Mouse (Mus musculus) forelimb bud, embryonic 11.5 days (tissue): Measurements from ENCODE around the gene Trpc4ap.
A peak's percentile ranks its signal among the peaks of the same experiment; 100 is the strongest.
"Not testable (repeated sequence)": the region's sequence is repeated elsewhere in the genome, so short reads cannot be mapped to it uniquely, and the experiment has no call there.

Experiments
- DNase-seq: peaks from one replicate; pipeline ENCODE4 v3.0.0-alpha.2; 2012; ENCODE audit warnings: low read depth, low spot score

Gene Trpc4ap

GRCm38 (mm10) chr2:155691723-155692493 lies at the start of gene Trpc4ap:
Gene Trpc4ap (minus strand): TSS chr2:155692384.
- DNase-seq, result peak; percentile 95

GRCm38 (mm10) chr2:155737803-155738202 lies 45.6 kb upstream of the Trpc4ap start:
- no peak for DNase-seq

- no peak for DNase-seq
Measured at GRCm38 (mm10) chr2:155736936-155737335, 44.8 kb upstream of the Trpc4ap start.

DNA sequence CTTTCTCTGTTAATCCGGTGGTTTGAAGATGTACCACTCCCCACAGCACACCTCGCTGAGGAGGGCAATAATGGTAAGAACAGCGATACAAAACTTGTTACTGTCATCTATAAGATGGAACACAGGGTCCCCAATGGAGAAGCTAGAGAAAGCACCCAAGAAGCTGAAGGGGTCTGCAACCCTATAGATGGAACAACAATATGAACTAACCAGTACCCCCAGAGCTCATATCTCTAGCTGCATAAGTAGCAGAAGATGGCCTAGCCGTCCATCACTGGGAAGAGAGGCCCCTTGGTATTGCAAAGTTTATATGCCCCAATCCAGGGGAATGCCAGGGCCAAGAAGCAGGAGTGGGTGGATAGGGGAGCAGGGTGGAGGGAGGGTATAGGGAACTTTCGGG lies 43.6 kb upstream of the Trpc4ap start, which contains the start of gene Gm17581:
TSS of gene Gm17581 (minus strand) at position 101 of the 400 bp plus-strand sequence.
- DNase-seq, result not testable (repeated sequence)

DNA sequence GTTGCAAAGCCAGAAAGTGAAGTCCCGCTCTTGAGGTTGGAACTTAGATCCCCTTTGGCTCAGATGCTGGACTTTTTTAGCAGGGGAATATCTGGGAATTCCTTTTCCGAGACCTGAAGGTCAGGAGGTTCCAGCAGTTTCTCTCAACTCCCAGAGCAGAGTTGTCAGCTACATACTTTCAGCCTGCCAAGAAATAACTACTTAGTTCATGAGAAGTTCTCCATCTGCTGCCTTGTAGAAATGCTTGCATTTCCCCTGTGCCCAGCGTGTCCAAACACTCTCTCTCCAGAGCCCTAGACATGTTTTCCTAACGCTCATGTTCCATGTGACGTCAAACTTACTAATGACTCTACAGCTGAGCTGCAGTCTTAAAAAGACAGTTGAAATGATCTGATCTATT lies 42.9 kb upstream of the Trpc4ap start:
- no peak for DNase-seq

DNA sequence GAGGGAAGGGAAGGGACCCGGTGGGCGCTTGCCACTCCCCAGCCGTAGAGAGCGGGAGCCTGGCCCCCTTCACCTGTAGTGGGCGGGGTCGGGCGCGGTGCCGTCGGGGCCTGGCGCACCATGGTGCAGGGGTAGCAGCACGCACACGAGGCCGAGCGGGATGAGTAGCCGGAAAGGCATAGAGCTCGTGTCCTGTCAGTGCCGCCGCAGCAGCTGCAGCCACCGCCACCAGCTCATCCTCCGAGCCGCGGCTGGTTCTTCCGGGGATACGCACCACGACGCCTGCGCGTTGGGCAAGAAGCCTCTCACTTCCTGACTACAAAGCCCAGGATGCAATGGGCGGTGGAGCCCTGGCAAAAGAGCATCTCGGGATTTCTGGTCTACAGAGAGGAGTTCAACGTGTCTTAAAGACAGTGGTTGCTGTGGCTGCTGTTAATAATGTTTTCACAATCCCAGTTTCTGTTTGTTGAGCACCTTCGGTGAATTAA lies 37.0 kb upstream of the Trpc4ap start, which contains the start of gene Edem2:
TSS of gene Edem2 (minus strand) at position 318 of the 488 bp plus-strand sequence.
- DNase-seq, result peak; percentile 73

GRCm38 (mm10) chr2:155728742-155729141 lies 36.6 kb upstream of the Trpc4ap start:
- DNase-seq, result no peak

GRCm38 (mm10) chr2:155727764-155728395 lies 35.7 kb upstream of the Trpc4ap start:
- no peak for DNase-seq

GRCm38 (mm10) chr2:155726302-155726701 lies 34.1 kb upstream of the Trpc4ap start:
- DNase-seq, result no peak

DNA sequence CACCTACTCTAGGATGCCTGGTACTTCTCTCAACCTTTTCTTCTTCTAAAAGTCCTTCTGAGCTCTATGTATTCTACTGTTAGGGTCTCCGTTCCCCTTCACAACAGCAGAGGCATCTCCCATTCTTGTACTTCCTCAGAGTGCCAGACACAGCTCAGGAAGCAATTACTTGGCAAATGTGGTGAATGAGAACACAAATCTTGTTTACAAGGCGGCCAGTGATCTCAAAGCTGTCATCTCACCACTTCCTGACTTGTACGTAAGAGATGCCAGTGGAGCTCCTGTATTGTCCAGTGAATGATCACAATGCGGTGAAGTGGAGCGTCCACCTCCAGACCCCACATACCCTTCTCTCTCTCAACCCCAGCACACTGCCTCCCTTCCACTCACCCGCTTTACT lies 32.3 kb upstream of the Trpc4ap start:
- no peak for DNase-seq

DNA sequence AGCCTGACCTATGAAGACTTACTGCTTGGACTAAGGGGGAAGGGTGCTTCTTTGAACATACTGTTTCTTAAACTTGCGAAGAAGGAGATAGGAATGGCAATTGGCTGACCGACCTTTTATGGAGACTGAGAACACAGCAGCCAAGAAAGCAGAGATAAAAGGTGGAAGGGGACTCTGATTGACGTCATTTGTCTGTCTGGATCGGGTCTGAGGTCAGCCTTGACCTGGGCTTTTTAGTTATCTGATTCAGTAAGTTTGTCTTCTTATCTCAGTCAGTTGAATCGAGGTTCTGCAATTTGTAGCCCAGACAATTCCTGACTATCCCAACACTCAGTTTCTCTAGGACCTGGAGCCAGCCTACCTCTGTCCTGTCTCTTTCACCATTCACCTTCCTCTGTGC lies 31.9 kb upstream of the Trpc4ap start:
- no peak for DNase-seq

DNA sequence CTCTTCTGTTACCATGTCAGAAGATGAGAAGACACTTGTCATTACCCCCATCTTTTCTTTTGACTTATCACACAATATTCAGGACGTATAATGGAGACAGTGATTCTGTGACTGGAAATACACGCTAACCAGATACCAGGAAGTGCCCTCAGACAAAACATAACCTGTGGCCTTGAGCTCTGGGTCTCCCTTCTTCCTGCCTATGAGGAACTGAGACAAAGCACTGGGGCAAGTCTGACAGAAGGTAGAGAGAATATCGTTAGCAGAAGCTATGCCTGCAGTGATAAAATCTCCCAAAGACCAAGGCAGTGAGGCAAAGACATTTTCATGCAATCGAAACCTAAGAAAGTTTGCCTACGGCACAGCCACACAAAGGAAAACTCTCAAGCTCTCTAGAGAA lies 28.4 kb upstream of the Trpc4ap start:
- DNase-seq, result no peak

DNA sequence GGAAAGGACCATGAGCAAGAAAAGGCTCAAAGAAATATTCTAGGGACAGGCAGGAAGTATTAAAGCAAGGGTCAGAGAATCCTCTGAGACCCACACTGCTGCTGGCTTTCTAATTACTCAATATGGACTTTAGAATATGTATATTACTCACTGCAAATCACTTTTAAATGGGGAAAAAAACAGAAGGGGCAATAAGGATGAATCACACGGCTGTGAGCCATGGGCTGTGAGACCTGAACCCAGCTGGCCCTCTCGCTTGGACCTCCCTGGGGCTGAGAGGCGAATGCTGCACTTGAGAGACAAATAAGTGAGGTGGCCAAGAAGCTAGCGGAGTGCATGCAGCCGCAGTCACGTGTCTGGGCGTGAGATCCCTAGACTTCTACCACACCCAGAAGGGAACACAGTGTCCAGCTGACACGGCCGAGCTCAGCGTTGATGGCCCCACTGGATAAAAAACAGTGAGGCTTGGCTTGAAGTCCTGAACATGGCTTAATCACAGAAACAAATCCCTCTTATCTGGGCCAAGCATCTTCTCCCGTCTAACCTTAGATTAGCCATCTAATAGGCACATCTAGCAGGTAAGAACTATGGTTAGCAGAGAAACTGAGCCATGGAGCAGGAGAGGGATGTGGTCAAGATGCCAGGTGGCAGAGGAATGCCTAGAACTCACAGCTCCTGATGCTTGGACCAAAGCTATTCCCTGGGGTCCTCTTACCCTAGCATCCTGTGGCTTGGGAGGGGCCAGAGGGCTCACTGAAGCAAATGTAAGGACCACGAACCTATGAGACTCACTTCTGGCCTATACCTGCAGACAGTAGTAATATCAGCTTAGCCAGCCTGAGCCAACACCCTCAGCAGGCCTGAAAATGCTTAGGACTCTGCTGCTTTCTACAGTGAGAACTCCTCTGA lies 25.2 kb upstream of the Trpc4ap start:
- no peak for DNase-seq

DNA sequence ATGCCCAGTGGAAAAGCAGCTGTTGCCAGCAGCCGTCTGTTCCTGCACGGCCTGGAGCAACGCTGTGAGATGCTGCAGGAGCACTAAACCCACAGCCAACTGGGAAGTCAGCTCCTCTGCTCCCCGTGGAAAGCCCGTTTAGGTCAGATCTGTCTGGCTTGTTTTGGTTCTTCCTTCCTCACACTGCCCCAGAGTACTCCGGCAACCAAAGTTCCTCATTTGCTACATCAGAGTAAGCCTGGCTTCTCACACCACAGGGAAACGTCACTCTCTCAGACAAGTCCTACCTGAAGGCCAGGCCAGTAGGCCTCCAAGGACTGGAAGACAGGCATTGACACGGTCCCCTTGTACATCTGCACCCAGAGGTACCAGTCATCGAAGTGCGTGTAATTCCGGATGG lies 18.4 kb upstream of the Trpc4ap start:
- DNase-seq, result no peak

DNA sequence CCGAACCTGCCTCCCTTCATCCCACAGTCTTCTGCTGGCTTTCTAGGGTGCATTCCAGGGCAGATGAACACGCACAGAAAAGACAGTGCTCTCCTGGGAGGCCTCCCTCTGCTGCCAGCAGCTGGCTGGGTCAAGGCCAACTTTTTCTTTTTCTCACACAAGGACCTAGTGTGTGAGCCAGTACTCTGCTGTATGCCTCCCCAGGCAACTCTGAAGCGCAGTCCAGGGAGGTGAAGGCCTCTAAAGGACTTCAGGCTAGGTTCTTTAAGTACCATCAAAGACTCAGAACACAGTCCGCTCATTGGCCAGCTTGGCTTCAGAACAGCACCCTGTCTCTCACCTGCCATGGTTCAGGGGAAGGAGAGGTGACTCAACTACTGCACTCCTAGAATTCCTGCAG lies 15.1 kb upstream of the Trpc4ap start:
- DNase-seq, result no peak

DNA sequence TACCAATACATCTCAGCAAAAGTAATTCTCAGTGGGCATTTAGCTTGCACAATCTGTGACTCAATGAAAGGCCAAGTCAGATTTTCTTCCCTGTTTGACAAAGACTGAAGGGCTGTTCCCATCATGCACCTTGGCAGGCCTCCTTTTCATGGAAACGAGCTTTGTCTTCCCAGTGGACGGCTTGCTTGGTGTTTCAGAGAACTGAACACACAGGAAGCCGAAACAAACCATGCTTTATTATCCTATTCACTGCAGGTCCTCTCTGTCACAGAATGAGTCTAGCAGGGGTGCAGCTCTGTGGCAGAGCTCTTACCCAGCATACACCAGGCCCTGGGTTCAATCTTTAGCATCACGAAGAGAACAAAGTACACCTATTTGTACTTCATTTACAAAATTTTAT lies 11.4 kb upstream of the Trpc4ap start:
- no peak for DNase-seq

DNA sequence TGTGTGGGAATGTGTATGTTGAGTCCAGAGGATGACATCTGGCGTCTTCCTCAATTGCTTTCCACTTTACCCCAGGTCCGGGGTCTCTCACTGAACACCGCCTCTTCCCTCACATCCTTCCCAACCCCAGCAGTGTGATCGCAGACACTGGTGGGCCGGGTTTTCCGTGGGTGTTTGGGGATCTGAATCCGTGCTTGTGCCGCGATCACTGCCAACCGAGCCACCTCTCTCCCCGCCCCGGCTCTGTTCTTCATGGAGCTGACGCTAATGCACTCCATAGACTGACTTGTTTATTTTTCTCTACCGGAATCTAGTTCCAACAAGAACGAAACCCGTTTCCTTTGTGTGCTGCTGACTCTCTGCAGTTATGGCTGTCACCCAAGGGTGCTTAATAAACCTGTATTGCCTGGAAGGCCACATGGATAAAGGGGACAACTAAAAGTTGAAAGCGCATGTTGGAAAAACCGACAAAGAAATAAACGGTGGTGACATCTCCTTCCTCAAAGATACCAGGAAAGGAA lies 9.3 kb upstream of the Trpc4ap start:
- DNase-seq, result no peak

DNA sequence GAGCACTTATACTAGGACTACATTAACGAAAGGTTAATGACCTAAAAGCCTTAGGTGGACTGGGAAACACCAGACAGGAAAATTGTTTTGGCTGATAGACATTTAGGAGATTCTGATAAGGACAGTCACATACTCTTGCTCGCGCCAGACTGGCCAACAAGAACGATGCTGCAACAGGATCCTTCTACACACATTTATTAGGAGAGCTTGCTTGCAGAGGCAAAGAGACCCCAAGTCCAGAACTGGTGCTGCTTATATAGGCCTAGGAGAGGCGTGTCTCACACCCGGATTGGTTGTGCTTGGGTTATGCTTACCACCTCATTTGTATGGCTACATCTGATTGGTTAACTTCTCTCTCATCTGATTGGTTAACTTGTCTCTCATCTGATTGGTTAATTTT lies 6.3 kb upstream of the Trpc4ap start:
- DNase-seq, result not testable (repeated sequence)

DNA sequence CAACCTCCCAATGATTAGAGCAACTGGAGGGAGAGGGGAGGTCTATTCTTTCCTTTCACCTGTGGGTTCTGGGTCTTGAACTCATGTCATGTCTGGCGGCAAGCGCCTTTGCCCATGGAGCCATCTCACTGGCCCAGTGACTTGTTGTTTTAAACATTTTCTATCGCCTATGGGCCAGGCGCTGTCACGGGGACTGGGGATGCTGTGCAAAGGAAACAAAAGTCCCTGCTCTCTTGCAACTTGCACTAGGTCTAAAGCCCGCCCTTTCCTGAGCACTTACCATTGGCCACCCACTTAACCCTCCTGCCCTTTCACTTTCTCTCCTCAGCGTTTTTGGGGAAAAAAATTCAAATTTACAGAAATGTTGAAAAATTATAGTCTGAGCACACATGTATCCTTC lies 4.7 kb upstream of the Trpc4ap start:
- DNase-seq, result no peak

- DNase-seq, result peak; percentile 82
Measured at GRCm38 (mm10) chr2:155696091-155696558, 3.9 kb upstream of the Trpc4ap start.

DNA sequence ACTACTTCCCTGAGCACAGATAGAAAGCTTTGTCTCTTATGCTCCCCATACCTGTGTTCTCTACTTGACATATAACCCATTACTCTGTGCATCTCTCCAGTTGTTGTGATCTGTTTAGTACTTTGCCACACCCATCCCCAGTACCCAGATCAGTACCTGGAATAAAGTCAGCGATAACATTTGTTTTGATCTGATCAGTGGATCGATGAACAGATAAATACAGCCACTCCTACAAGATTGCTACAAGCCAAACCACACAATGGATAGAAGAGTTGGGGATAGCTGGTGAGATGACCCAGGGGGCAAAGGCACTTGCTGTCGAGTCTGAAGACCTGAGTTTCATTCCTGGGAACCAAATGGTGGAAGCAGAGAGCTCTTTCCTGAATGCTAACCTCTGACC lies 3.1 kb upstream of the Trpc4ap start:
- no peak for DNase-seq

GRCm38 (mm10) chr2:155694564-155694963 lies 2.4 kb upstream of the Trpc4ap start:
- DNase-seq, result no peak
